Mouse (Mus musculus): ENCODE results near the gene Hps6. TPM values are rescaled to one million over a fixed set of nuclear protein-coding genes. Genes with fewer than 3 reads are reported as not detected.

Gene Hps6
- total and polyA plus RNA-seq, 2 experiments from 2014 or later, result 6.3 to 9.7 TPM

DNA sequence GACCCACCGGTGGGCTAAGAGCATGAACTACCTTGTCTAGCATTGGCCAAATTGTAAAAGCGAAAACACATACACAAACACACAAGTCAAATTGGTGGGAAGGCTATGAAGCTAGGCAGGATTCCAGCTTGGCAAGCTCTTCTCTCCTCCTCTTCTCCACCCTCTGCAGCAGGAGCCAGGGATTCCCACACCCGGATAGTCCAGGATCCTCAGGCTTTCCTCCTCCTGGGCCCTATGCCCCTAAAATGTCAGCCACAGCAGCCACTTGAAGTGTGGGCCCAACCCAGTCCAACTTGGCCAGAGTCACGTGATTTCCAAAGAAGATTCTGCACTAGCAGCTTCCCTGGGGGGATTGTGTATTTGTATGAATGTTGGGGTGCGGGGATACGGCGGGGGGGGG, 40.1 kb downstream of the Hps6 start:
- Histone ChIP-seq H3K9me3 (replicated peaks; ENCODE audit: control insufficient read depth, low read length) (no peaks in the 10 kb centered on the region), H3K4me3 (ENCODE audit: low read depth, low read length) (peak overlapping the region; percentile 98), H3K9ac (replicated peaks; ENCODE audit: low read depth, low read length) (peak overlapping the region; percentile 98; the same call in 1 of the 2 replicates), H3K4me1 (ENCODE audit: control insufficient read depth, insufficient read depth) (peaks cover 54% of the 10 kb centered on the region), H3K36me3 (replicated peaks; ENCODE audit: control insufficient read depth, insufficient read depth, low read length) (no peaks in the 10 kb centered on the region), H3K27me3 (ENCODE audit: control insufficient read depth, insufficient read depth, low read length) (no peaks in the 10 kb centered on the region), H3K27ac (ENCODE audit: low read depth) (peak overlapping the region; percentile 99), H3K4me2 (ENCODE audit: low read depth, low read length) (peak overlapping the region; percentile 96)
- WGBS, result 48% methylated on average over 7 of the region's 7 CpGs
- DNase-seq (ENCODE audit: low spot score) (no peak), ATAC-seq (ENCODE audit: insufficient read depth, low read depth) (no peak)
- no peak for TF ChIP-seq CTCF (IDR thresholded peaks at IDR 0.05; ENCODE audit: low read depth)
- TF ChIP-seq EP300 (IDR thresholded peaks at IDR 0.05; ENCODE audit: low read depth), result no peak

DNA sequence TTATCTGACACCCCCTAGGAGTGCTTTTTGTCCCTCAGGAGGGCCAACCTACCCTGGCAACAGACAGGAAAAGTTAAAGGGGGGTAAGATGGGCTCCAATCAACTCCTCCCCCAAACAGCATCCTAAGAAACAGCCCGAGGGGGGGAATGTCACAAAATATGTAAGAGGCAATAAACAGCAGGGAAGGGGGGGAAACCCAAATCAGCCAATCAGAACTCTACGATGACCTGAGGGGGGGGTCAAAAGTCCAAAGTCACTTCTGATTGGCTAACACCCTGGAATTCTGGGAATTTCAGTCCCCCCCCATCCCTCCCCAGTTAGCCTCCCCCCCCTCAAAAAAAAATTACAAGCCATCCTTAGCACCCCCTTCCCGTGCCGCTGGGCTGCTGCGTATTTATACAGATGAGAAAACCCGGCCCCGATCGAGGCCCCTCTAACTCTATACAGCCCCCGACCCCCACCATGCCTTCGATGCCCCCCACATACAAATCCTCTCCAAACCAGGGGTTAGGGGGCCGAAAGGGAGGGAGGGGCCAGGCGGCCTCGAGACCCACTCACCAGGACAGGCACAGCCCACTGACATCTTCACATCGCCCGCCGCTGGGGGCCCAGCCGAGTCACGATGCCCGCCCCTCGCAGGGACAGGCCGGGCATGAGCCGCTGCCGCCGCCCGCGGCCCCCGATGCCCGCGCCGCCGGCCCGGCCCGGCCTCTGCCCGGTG, 41.1 kb downstream of the Hps6 start, which contains the start of gene Pprc1:
TSS of gene Pprc1 (plus strand) at position 616 of the 722 bp plus-strand sequence.
- WGBS, result 0% methylated on average over 20 of the region's 34 CpGs
- Histone ChIP-seq H3K4me2 (ENCODE audit: low read depth, low read length) (peak within 1 kb of the TSS; percentile 96), H3K4me3 (ENCODE audit: low read depth, low read length) (peak within 1 kb of the TSS; percentile 98)

DNA sequence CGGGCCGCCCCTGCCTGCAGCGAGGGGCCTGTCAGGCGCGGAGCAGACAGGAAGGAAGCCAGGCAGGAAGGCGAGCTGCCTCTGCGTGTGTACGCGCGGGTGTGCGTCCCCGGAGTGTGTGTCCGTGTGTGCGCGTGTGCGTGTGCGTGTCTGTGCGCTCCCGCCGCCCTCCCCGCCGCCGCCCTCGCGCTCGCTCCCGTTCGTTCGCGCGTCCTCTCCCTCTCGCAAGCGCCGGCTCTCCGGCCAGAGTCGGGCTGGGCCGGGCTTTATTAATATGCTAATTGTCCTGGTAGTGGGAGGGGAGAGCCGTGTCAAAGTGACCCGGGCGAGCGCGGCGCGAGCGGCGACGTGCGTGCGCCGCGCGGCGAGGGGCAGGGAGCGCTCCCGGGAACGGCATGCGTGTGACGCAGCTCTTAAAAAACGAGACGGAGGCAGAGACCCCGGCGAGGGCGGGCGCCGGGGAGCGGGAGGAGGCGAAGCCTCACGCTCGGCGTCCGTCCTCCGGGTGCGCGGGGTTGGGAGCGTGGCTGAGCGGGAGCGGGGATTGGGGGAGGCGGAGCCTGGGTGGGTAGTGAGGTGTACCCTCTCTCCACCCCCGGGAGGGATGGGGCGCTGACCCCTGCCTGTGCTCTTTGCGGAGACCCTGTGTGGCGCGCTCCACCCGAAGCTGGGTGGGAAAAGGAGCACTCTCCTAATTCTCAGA, 41.8 kb downstream of the Hps6 start, which contains the start of gene Ldb1:
TSS of gene Ldb1 (minus strand) at position 222 of the 703 bp plus-strand sequence.
- no peaks in the 10 kb centered on the region for H3K36me3 ChIP-seq (replicated peaks; ENCODE audit: control insufficient read depth, insufficient read depth, low read length)
- peak within 1 kb of the TSS; percentile 98 for H3K9ac ChIP-seq (replicated peaks; ENCODE audit: low read depth, low read length)
- under 1% methylated on average over 72 of the region's 84 CpGs for WGBS
- ATAC-seq (ENCODE audit: insufficient read depth, low read depth), result peak; percentile 81
- DNase-seq (ENCODE audit: low spot score), result peak; percentile 90
- H3K4me3 ChIP-seq (ENCODE audit: low read depth, low read length), result peak within 1 kb of the TSS; percentile 98
- peak within 1 kb of the TSS; percentile 99 for H3K27ac ChIP-seq (ENCODE audit: low read depth)
- H3K4me1 ChIP-seq (ENCODE audit: control insufficient read depth, insufficient read depth), result peaks cover 45% of the 10 kb centered on the region
- no peaks in the 10 kb centered on the region for H3K9me3 ChIP-seq (replicated peaks; ENCODE audit: control insufficient read depth, low read length)
- TF ChIP-seq EP300 (IDR thresholded peaks at IDR 0.05; ENCODE audit: low read depth) (0 out of 2 replicates have a peak, but pooled peaks have one; percentile 14), CTCF (IDR thresholded peaks at IDR 0.05; ENCODE audit: low read depth) (no peak)
- H3K27me3 ChIP-seq (ENCODE audit: control insufficient read depth, insufficient read depth, low read length), result no peaks in the 10 kb centered on the region
- H3K4me2 ChIP-seq (ENCODE audit: low read depth, low read length), result peak within 1 kb of the TSS; percentile 96

More for the DNA sequence above, 41.1 kb downstream of the Hps6 start, which contains the start of gene Pprc1:
- DNase-seq (ENCODE audit: low spot score) (peak; percentile 70), ATAC-seq (ENCODE audit: insufficient read depth, low read depth) (no peak)
- Histone ChIP-seq H3K4me1 (ENCODE audit: control insufficient read depth, insufficient read depth) (peaks cover 49% of the 10 kb centered on the region), H3K9me3 (replicated peaks; ENCODE audit: control insufficient read depth, low read length) (no peaks in the 10 kb centered on the region), H3K36me3 (replicated peaks; ENCODE audit: control insufficient read depth, insufficient read depth, low read length) (no peaks in the 10 kb centered on the region), H3K27me3 (ENCODE audit: control insufficient read depth, insufficient read depth, low read length) (no peaks in the 10 kb centered on the region), H3K27ac (ENCODE audit: low read depth) (peak within 1 kb of the TSS; percentile 99), H3K9ac (replicated peaks; ENCODE audit: low read depth, low read length) (peak within 1 kb of the TSS; percentile 98)
- TF ChIP-seq CTCF (IDR thresholded peaks at IDR 0.05; ENCODE audit: low read depth), result no peak
- TF ChIP-seq EP300 (IDR thresholded peaks at IDR 0.05; ENCODE audit: low read depth), result no peak

DNA sequence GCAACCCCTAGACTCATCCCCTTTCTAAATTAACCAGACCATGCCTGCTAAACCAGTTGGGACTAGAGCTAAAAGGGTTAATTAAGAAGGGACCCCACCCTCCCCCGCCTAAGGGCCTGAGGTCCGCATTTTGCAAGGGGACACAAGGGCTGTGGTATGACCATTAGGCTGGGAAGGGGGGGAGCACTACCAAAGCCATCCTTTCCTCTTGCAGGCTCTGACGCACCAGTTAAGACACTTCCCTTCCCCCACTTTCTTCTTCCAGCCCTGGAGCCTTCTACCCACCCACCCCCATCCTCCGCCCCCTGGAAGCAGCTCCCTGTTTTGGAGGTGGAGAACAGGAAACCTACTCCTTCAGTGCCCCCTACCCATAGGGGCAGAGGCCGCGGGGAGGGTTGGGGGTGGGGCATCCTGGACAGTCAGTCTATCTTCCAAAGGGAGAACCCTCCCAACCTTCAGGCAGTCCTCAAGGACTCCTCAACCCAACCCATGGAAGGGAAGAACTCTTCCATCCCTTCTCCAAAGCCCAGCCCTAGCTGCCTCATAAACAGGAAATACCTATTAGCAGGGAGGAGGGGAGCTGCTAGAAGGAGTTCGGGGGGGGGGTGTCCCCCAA, 42.5 kb downstream of the Hps6 start:
- H3K4me3 ChIP-seq (ENCODE audit: low read depth, low read length), result peak overlapping the region; percentile 98
- no peaks in the 10 kb centered on the region for H3K27me3 ChIP-seq (ENCODE audit: control insufficient read depth, insufficient read depth, low read length)
- DNase-seq (ENCODE audit: low spot score), result peak; percentile 87
- peak overlapping the region; percentile 99 for H3K27ac ChIP-seq (ENCODE audit: low read depth)
- peaks cover 38% of the 10 kb centered on the region for H3K4me1 ChIP-seq (ENCODE audit: control insufficient read depth, insufficient read depth)
- no peaks in the 10 kb centered on the region for H3K36me3 ChIP-seq (replicated peaks; ENCODE audit: control insufficient read depth, insufficient read depth, low read length)
- peak overlapping the region; percentile 96 for H3K4me2 ChIP-seq (ENCODE audit: low read depth, low read length)
- ATAC-seq (ENCODE audit: insufficient read depth, low read depth), result peak; percentile 18
- TF ChIP-seq EP300 (IDR thresholded peaks at IDR 0.05; ENCODE audit: low read depth) (no peak; the same call in 1 of the 2 replicates), CTCF (IDR thresholded peaks at IDR 0.05; ENCODE audit: low read depth) (0 out of 2 replicates have a peak, but pooled peaks have one; percentile 2)
- 3% methylated on average over 7 of the region's 7 CpGs for WGBS
- no peaks in the 10 kb centered on the region for H3K9me3 ChIP-seq (replicated peaks; ENCODE audit: control insufficient read depth, low read length)
- H3K9ac ChIP-seq (replicated peaks; ENCODE audit: low read depth, low read length), result peak overlapping the region; percentile 98

DNA sequence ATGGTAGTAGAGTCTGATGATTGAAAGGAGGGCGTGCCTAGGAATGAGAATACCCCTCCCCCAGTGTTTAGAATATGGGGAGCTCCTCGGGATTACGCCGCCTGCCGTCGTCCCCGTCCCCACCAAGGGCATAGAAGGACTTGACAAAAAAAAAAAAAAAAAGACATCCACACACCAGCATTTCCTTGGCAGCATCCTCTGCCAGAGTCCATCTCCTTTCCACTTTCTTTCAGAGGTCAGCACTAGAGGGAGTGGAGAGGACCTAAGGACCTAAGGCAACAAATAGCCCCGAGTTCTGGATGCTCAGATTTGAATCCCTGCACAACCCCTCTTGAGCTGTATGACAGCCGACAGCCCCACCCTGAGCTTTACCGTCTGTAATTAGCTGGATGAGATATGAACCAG, 43.3 kb downstream of the Hps6 start:
- TF ChIP-seq EP300 (IDR thresholded peaks at IDR 0.05; ENCODE audit: low read depth) (no peak), CTCF (IDR thresholded peaks at IDR 0.05; ENCODE audit: low read depth) (peak; percentile 21)
- Histone ChIP-seq H3K9me3 (replicated peaks; ENCODE audit: control insufficient read depth, low read length) (no peaks in the 10 kb centered on the region), H3K36me3 (replicated peaks; ENCODE audit: control insufficient read depth, insufficient read depth, low read length) (no peaks in the 10 kb centered on the region), H3K9ac (replicated peaks; ENCODE audit: low read depth, low read length) (no peak overlapping the region), H3K4me2 (ENCODE audit: low read depth, low read length) (peak overlapping the region; percentile 96), H3K27me3 (ENCODE audit: control insufficient read depth, insufficient read depth, low read length) (no peaks in the 10 kb centered on the region), H3K4me1 (ENCODE audit: control insufficient read depth, insufficient read depth) (peaks cover 30% of the 10 kb centered on the region), H3K27ac (ENCODE audit: low read depth) (peak overlapping the region; percentile 99), H3K4me3 (ENCODE audit: low read depth, low read length) (0 out of 2 replicates have a peak overlapping the region, but pooled peaks have one; percentile 98)
- 3% methylated on average over 10 of the region's 10 CpGs for WGBS
- DNase-seq (ENCODE audit: low spot score) (peak; percentile 29), ATAC-seq (ENCODE audit: insufficient read depth, low read depth) (no peak)

Measured in heart, postnatal 0 days (tissue).